Mouse (Mus musculus) kidney, adult 11 months (tissue): ENCODE results near the gene Csnk2a1.
"Not testable (repeated sequence)": the region's sequence is repeated elsewhere in the genome, so short reads cannot be mapped to it uniquely, and the experiment has no call there.

Source experiments
- DNase-seq: peaks from one replicate; pipeline ENCODE4 v3.0.0; 2022

Csnk2a1 gene

DNA sequence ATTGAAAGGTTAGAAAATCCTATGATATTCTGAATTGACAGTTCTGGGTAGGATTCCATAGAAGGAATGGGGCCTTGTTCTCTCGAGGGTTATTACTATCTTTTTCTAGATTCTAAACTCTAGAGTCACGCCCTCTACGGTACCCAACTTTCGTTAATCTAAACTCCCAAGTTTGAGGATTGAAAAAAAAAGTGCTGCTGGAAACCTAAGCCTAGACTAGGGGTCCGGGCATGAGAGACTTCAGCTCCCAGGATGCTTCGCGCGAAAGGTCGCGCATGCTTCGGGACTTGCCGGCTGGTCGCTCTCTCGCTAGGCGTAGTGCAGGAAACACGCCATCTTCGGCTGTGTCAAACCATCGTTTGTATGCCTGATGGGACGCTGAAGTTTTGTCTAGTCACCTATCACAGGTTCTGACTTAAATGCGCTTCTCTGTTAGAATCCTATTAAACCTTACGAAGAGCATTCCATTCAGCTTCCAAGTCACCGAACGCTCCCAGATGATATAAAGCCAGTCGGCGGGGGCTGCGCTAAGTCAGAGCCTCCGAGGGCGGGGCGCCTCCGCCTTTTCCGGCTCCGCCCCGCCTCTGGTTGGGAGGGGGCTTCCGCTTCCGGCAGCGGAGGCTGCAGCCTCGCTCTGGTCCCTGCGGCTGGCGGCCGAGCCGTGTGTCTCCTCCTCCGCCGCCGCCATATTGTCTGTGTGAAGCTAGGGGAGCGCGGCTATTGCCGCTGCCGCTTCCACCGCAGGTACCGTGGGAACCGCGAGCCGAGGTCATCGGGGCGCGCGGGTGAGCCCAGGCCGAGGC lies at the start of gene Csnk2a1:
Csnk2a1 (plus strand) TSS at position 592 of the 803 bp plus-strand sequence.
- peak; percentile 94 for DNase-seq

DNA sequence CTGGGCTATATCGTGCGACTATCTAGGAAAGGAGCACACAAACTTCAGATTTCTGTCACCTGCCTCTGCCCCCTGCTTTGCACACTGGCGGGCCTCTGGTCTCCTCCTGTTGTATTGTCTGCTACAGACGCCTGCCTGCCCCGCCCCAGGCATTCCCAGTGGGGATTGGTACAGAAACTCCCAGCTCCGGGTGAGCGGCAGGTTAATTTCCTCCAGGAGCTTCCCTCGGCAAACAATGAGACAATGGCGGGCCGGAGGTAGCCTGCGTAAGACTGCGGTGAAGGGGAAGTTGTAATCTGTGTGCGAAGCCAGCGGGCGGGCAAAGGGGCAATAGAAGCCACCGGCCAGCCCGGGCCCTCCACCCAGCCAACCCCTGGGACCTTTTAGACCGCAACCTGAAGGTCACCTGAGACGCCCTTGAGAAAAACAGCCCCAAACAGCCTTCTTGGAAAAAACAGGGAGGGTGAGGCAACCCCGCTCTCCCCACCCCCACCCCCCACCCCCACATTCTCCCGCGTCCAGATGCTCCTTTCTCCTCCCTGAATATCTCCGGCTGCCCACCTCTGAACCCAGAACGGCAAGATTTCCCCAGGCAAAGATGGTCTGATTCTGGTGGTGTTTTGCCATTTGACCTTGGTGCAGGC lies 49.4 kb upstream of the Csnk2a1 start:
- peak; percentile 65 for DNase-seq

DNA sequence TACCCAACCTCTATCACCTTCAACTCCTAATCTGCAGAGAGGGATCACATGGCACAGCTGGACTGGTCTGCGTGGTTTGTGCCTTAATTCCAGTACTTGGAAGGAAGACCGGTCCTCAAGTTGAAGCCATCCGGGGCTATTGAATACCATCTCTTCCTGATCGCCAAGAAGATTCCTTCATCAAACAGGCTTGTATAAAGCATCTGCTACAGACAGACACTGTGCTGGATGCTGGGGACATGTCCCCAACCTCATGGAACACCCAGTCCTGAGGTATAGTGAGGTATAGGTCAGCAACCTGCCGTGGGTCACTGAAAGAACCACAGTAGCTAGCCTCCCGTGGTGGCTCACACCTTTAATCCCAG lies 48.9 kb upstream of the Csnk2a1 start:
- no peak for DNase-seq

DNA sequence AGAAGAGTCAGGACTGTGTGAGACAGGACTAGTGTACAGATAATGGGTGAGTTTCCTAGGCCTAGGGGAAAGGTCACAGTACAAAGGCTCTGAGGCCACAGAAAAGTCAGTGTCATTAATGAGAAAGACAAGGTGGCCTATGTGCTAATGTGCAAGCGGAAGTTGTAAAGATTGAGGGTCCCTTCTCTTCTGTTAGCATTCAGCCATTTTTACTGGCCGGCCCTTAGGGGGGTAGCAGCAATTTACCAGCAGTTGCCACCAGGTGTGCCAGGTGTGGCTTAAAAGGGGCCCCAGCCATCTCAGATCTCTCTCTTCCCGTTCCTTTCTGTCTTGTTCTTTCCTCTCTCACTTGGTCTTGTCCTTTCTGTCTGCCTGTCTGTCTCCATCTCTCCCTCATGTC lies 48.3 kb upstream of the Csnk2a1 start:
- DNase-seq: no peak

DNA sequence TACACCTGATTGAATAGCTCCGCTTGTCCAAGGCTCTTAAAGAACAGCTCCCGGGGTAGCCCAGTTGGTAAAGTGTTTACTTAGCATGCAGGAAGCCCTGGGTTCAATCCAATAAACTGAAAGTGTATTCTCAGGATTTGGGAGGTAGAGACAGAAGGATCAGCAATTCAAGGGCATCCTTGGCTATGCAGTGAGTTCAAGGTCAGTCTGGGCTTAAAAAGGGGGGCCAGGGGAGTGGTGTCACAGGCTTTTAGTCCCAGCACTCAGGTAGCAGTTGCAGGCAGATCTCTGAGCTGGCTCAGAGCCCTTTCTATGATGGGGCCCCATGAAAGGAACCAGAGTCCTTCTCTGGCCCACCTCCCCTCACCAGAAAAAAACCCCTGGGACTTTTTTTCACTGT lies 47.3 kb upstream of the Csnk2a1 start:
- no peak for DNase-seq

DNA sequence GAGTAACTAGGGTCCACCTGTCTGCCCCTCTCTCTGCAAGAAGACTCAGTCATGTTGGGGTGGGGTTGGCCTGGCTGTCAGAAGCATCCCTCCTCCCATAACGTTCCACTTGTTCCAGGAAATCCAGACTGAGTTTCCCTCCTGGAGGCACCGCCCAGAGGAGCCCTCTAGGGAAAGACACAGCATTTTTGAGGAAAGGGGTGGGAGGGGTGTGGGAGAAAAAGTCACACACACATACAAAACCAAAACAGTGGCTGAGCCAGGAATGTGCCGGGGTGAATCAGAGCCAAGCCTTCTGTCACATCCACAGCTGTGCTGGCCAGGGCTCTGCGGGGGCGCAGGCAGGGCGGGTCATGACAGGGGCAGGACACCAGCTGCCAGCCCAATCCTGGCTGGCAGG lies 46.3 kb upstream of the Csnk2a1 start:
- DNase-seq: peak; percentile 84

DNA sequence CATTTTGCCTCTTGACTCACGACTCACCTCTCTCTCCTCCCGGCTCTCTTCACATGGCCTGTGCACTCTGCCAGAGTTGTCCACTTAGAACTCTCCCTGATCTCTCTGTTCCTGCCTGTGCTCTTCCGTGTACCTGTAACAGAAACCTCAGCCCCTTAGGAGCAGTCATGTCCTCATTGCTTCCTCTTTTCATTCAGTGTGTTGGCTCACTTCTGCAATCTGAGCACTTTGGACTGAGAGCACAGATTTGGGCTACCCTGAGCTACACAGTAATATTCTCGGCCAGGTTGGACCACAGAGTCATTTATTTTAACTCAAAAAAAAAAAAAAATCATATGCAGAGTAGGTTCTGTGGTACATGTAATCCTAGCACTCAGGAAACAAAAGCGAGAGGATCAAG lies 39.5 kb upstream of the Csnk2a1 start:
- DNase-seq: no peak

DNA sequence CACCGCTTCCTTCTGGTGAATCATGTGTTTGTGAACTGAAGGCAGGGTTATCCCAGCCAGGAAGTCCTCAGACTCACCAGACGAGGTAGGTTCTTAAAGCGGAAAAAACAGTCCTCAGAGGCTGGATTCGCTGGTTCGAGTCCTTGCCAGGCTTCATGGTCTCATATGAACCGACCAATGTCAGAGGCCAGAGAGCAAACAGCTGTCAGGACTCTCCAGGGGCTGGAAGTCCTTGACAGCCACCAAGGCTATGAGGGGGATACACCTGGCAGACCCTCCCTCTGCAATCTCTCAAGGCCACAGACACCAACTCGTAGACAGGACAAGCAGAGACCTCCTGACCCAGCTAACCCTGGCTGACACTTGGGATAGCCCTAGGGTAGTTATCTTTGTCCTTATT lies 37.4 kb upstream of the Csnk2a1 start:
- no peak for DNase-seq

DNA sequence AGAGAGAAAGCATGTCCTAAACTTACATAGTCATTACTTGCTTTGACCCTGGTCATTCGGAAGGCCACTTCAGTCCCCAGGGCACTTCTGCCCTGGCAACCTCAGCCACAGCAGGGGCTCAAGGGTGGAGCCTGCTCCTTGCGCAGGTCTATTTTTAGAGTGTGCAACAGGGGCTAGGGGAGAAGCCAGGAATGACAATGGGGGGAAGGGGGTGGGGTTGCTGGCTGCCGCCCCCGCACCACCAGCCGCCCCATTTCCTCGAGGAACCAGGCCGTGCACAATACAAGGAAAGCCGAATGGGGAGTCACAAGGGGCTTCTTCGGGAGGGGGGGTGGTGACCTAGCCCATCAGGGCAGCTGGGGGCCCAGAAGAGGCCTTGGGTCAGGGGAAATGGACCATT lies 37.0 kb upstream of the Csnk2a1 start:
- peak; percentile 15 for DNase-seq

DNA sequence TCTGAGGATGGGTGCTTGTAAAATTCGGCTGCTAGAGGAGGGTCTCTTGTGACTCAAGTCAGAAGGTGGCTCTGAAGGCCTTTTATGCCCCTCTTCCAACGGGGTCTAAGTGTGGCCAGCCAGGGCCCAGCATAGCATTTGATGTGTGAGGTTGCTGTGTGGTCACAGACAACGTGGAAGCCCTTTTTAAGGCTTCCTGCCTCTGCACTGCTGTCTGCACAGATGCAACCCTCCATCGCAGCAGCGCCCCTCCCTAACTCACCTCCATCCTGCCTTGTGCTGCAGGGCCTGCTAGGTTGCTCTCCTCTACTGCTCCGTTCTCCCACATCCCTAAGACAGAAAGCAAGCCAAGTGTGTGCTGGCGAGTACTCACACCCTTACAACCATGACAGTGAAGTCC lies 36.5 kb upstream of the Csnk2a1 start:
- DNase-seq: no peak

DNA sequence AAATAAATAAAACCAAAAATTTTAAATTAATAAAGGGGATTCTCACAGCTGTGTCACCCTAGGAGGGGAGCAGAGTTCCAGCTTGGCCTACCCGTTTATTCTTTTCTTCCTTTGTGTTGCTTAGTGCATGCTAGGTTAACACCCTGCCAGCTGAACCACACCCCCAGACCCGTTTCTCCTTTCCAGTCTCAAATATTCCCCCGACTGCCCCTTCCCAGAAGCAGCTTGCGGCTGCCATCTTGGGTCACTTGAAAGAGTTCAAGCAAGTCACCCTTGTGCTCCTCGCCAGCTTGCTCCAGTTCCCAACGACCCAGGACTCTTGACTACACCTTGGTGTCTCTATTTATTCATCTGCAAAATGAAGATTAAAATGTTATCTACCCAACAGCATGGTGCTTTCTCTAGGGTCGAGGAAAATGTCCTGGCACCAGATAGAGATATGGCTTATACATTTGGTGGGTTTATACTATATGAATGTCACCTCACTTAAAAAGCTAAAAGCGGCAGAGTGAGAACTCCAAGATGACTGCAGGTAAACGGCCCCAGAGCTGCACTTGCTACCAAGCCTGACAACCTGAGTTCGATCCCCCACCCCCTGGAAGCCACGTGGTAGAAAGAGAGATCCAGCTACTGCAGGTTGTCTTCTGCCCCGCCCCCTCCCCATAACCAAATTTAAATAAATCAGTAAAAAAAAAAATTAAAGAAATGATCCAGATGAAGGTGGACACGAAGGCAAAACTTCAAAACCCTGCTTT lies 33.9 kb upstream of the Csnk2a1 start:
- no peak for DNase-seq

DNA sequence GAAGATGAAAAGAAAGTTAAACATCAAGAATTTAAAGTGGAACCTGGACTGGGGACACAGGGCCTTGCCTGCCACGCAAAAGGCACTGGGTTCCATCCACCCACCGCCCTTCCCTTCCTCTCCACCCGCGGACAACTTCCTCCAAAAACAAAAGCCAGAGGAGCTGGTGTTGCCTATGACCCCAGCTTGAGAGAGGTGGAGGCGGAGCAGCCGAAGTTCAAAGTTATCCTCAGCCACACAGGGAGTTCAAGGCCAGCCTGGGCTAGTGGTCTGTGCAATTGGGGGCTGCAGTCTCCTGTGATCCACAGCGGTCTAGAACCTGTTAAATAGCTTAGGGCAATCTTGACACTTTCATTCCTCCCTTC lies 33.3 kb upstream of the Csnk2a1 start:
- no peak for DNase-seq

DNA sequence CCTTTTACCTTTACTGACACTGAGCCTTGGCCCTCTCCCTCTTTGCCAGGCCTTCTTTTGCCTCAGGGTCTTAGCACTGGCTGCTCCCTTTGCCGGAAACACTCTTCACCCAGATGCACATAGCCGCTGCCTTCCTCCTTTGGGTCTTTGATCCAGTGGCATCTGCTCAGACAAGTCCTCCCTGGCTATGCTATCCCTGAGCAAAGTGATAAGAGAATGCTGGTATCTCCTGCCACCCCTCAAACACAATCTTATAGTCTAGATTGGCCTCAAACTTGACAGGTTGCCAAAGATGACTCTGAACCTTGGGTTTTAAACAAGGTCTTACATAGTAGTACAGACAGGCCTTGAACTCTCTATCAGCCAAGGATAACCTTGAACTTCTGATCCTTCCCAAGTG lies 32.1 kb upstream of the Csnk2a1 start:
- no peak for DNase-seq

DNA sequence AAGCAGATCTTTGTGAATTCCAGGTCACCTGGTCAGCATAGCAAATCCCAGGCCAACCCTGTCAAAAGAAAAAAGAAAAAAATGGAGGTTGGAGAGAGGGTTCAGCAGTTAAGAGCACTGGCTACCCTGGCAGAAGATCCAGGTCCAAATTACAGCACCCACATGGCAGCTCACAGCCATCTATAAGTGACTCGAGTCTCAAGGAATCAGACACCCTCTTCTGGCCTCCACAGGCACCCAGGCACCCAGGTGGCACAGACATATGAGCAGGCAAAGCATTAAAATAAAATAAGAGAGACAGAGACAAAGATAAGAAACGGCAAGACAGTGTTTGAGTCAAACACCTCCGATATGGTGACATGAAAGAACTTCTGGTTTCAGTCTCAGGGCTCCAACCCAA lies 29.7 kb upstream of the Csnk2a1 start:
- DNase-seq: no peak

DNA sequence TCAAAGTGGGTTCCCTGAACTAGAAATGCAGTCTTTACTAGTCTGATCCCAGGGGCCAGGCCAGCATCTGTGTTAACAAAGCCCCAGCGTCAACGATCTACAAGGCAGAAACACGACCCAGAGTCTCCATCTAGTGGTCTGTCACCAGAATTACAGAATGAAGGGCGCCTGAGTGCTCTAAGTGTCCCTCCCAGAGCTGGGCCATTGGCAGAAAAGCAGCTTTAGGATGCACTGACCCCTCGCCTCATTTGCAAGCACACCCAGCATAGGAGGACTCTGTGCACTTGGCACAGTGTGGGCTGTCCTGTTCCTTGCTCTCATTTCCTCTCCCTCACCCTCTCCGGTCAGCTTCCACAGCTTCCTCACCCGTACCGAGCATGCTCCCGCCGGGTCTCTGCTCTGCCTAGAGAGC lies 29.3 kb upstream of the Csnk2a1 start:
- DNase-seq: peak; percentile 69

DNA sequence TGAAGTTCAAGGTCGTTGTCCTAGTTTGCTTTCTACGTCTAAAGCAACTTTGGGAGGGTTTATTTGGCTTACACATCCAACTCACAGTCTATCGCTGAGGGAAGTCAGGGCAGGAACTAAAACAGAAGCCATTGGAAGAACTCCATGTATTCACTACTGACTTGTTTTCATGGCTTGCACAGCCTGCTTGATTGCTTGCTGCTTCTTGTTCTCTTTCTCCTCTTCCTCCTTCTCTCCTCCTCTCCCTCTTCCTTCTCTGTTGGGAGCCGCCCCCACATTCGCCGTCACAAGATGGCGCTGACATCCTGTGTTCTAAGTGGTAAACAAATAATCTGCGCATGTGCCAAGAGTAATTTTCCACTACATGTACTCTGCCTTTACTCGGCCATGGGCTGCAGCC lies 20.5 kb upstream of the Csnk2a1 start:
- not testable (repeated sequence) for DNase-seq

DNA sequence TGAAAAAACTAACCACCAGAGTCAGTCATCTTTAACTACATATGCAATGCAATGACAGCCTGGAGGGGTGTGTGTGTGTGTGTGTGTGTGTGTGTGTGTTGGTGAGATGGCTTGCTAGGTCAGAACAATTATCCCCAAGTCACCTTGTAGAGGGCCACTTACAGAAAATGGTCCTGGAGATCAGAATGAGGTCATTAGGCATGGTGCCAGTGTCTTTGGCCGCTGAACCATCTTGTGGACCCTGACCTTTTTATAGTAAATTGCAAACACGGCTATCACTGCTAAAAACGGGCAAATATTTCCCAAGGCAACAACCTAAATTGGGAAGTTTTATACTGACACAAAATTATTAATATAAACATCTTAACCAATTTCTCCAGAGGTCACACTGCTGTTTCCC lies 14.8 kb upstream of the Csnk2a1 start:
- peak; percentile 36 for DNase-seq

DNA sequence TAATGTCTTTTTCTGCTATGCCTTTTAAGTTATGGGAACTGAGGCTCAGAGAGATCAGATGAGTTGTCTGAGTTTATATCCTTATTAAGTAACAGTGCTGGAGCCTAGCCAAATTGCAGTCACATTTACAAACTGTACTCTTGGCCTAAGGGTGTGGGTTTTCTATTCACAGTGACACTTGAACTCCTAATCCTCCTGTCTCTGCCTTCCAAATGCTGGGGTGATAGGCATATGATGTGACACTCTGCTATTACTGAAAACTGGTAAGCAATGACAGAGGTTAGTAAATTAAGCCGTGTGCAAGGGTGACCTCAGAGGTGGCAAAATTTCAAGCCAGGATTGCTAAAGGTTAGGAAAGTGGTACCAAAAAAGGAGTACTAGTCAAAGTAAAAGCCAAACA lies 9.7 kb upstream of the Csnk2a1 start:
- DNase-seq: no peak

DNA sequence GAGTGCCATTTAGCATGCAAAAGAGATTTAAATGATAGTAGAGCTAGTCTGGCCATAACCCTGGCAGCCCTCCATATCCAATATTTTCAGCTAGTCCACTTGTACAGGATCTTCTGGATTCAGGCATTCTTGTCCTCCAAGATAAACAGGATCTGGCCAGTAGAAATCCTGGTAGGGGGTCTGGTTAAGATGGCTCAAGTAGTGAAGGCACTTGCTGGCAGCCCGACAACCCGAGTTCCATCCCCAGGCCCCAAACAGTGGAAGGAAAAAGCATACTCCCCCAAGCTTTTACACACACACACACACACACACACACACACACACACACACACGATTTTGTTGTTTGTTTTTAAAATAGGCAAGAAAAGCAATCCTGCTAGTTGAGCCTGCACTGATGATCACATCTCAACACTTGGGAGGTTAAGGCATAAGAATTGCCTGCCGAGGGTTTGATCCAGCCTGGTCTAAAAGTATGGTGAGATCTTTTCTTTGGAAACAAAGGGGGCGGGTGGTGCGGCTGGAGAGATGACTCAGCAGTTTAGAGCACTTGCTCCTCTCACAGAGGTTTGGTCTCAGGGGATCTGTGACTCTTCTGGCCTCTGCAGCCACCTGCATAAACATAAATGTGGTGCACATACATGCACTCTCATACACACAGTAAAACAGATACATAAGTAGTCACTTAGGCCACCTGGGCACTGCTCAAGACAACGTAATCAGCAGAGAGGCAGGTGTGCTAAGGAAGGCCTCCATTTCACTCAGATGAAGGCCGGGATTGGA lies 2.9 kb upstream of the Csnk2a1 start:
- no peak for DNase-seq

DNA sequence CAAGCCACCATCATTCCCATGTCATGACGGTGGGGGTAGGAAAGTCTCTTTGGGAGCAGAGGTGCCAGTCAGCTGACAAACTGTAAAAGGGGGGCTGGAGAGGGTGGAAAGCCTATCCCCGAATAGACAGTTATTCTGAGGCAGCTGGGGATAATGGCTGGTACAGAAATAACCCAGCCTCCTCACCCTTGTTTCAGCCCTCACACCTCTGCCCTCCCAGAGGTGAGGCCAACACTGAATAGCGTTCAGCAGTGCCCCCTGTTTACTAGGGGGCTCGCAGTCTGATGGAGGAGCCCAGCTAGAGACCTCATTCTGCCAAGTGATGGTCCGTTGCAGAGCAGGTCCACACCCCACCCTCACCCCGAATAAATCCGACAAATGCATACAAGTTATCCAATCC lies 1.1 kb upstream of the Csnk2a1 start:
- no peak for DNase-seq

DNA sequence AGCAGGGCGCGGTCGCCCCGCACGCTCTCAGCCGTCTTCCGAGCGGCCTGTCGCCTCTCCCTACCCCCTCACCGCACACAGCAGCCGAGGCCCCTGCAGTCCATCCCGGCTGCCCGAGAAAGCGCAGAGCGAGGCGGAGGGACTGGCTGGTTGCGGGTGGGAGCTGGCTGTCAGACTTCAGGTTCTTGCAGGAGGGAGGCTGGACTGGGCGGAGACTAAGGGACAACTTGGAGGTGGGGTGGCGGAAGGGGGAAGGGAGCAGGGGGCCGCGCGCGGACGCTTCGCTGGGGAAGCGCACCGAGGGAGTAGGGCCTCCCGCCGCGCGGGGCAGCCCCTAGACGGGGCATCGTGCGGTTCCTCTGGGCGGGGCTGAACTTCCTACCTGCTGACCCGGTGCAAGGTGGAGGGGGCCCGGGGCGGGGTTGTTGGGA lies 427 bp downstream of the Csnk2a1 start:
- DNase-seq: peak; percentile 74

DNA sequence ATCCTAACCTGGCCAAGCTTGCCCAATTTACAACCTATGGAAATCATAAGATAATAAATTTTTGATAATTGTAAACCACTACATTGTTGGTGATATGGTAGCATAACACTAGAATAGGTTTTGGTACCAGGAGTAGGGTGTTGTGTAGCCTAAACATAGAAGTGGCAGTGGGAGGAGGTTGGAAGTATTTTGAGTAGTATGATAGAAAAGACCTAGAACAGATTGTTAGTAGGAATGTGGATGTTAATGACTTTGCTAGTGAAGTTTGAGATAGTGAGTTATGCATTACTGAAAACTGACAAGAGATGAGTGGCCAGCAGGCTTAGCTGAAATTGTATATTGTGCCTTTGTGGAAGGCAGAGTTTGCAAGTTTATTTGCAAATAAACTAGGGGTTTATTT lies 3.4 kb downstream of the Csnk2a1 start:
- DNase-seq: no peak

DNA sequence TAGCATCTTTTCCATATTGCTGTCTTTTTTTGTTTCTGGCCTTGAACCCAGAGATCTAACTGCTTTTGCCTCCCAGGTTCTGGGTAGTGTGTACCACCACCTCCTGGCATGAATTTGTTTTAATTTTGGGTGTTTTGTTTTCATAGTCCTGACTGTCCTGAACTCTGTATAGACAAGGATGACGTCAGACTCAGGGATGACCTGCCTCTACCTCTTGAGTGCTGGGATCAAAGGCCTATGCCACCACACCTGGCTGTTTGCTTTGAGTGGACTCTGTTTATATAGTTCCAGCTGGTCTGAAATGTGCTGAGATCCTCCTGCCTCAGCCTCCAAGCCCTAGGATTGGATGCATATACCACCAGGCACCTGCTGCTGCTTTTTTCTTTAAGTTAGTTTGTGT lies 11.3 kb downstream of the Csnk2a1 start:
- DNase-seq: no peak
